Mouse (Mus musculus) embryonic facial prominence, embryonic 14.5 days (tissue): ENCODE data around the gene Pdcl2. TPM values are rescaled to one million over a fixed set of nuclear protein-coding genes. Genes with fewer than 3 reads are reported as not detected.

Source experiments
- ATAC-seq: fragments of 200-750 bp; cut with Nextera tagmentation; 2 replicates; pipeline ENCODE4 v1.8.0; 2017; ENCODE audit warnings: low read depth, moderate number of reproducible peaks, moderate TSS enrichment
- DNase-seq: peaks from one replicate; pipeline ENCODE4 v3.0.0-alpha.2; 2015; ENCODE audit warnings: low spot score
- H3K27ac ChIP-seq: fragments of 300-500 bp; sonication (generic); replicated peaks from 2 replicates; pipeline ENCODE4 v1.5.1; 2014; ENCODE audit warnings: low read depth, mild to moderate bottlenecking, low read length, moderate library complexity
- H3K27me3 ChIP-seq: fragments of 300-500 bp; sonication (generic); replicated peaks from 2 replicates; pipeline ENCODE4 v1.6.1; 2014; ENCODE audit warnings: low read length; ENCODE audit not compliant: control insufficient read depth, insufficient read depth
- H3K36me3 ChIP-seq: fragments of 300-500 bp; sonication (generic); 2 replicates; pipeline ENCODE4 v1.6.1; 2014; ENCODE audit warnings: low read length, mixed read lengths; ENCODE audit not compliant: control insufficient read depth, insufficient read depth
- H3K4me1 ChIP-seq: fragments of 300-500 bp; sonication (generic); 2 replicates; pipeline ENCODE4 v1.6.1; 2014; ENCODE audit warnings: antibody characterized with exemption, low read length; ENCODE audit not compliant: control insufficient read depth, insufficient read depth
- H3K4me2 ChIP-seq: fragments of 300-500 bp; sonication (generic); 2 replicates; pipeline ENCODE4 v1.6.1; 2014; ENCODE audit warnings: low read depth, mild to moderate bottlenecking, low read length, moderate library complexity, mixed read lengths
- H3K4me3 ChIP-seq: fragments of 300-500 bp; sonication (generic); 2 replicates; pipeline ENCODE4 v1.5.1; 2014; ENCODE audit warnings: low read depth, mild to moderate bottlenecking, low read length
- H3K9ac ChIP-seq: fragments of 300-500 bp; sonication (generic); 2 replicates; pipeline ENCODE4 v1.6.1; 2014; ENCODE audit warnings: low read depth, mild to moderate bottlenecking, low read length, moderate library complexity, mixed read lengths
- H3K9me3 ChIP-seq: fragments of 300-500 bp; sonication (generic); 2 replicates; pipeline ENCODE4 v1.6.1; 2016; ENCODE audit warnings: low read length; ENCODE audit not compliant: control insufficient read depth
- WGBS: fragments of 180-500 bp; shearing (Covaris S2); extraction: QIAGEN DNeasy Blood & Tissue Kit; methylation state at CpG from one replicate; pipeline ENCODE4 v1.1.7; 2014; 5-methylcytosine and 5-hydroxymethylcytosine counted together
- polyA plus RNA-seq: library from polyadenylated mRNA; unstranded; fragments of >200 nt; fragmentation: Nextera tagmentation; extraction: Ambion mirVana; gene quantifications from 2 replicates; pipeline ENCODE4 v1.2.1, GENCODE M21; 2014

Pdcl2 gene
- polyA plus RNA-seq, 1 experiment from 2014 or later: not detected

DNA sequence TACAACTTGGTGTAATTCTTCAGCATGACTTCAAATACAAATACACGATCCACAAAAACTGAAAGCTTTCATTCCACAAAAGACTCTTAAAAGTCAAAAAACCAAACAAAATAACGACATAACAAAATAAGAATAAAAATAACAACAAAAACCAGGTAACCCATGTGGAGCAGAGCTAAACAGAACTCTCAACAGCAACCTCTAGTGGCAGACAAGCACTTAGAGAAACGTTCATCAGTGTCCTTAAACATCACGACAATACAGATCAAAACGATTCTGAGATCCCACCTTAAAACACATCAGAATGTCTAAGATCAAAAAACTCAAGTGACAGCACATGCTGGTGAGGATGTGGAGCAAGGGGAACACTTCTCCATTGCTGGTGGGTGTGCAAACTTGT lies 43.9 kb downstream of the Pdcl2 start:
- no peaks in the 10 kb centered on the region for H3K4me1 ChIP-seq
- no peak overlapping the region for H3K27ac ChIP-seq
- no peak overlapping the region for H3K9ac ChIP-seq
- no peaks in the 10 kb centered on the region for H3K9me3 ChIP-seq
- DNase-seq: no peak
- 0 out of 2 replicates have a peak, but pooled peaks cover 4% of the 10 kb centered on the region for H3K36me3 ChIP-seq
- no peaks in the 10 kb centered on the region for H3K27me3 ChIP-seq
- H3K4me3 ChIP-seq: no peak overlapping the region
- 75% methylated on average over 5 of the region's 5 CpGs for WGBS
- no peak for ATAC-seq
- no peak overlapping the region for H3K4me2 ChIP-seq

DNA sequence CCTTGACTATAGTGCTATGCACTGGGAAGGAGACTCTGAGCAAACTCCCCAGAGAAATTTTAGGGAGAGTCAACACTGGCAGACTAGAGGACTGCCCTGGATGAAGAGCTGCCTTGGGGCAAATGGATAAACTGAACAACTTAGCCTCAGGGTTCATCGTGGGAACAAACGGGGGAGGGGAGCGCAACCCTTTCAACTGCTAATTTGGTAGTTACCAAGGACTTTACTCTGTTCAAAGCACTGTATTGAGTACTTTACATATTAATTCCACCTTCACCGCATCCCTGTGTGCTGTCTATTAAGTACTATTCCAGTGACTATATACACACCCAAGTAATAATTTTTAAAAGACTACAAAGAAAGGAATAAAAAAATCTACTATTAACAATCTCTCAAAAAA lies 45.3 kb downstream of the Pdcl2 start:
- no peak for ATAC-seq

DNA sequence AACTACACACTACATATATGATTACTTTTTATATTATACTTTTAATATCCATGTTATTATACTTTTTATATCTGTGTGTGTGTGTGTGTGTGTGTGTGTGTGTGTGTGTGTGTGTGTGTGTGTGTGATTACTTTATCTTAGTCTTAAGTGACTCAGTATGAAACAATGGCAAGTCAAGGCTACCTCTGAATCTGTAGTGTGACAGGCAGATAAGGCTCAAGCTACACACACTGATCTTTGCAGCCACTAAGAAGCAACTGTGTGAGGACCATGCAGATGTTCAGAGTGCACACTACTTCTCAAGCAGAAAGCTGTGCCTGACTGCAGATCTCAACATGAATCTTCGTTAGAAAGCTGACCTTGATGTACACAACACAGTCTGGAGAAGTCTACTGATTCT lies 47.1 kb downstream of the Pdcl2 start:
- no peaks in the 10 kb centered on the region for H3K4me1 ChIP-seq
- no peak overlapping the region for H3K4me3 ChIP-seq
- no peaks in the 10 kb centered on the region for H3K9me3 ChIP-seq
- WGBS: 95% methylated on average over 1 of the region's 1 CpGs
- no peak for ATAC-seq
- no peaks in the 10 kb centered on the region for H3K36me3 ChIP-seq
- no peaks in the 10 kb centered on the region for H3K27me3 ChIP-seq
- DNase-seq: no peak
- H3K27ac ChIP-seq: no peak overlapping the region
- no peak overlapping the region for H3K4me2 ChIP-seq
- H3K9ac ChIP-seq: no peak overlapping the region

More for the DNA sequence above, 45.3 kb downstream of the Pdcl2 start:
- H3K27me3 ChIP-seq: no peaks in the 10 kb centered on the region
- H3K4me2 ChIP-seq: no peak overlapping the region
- no peaks in the 10 kb centered on the region for H3K4me1 ChIP-seq
- 73% methylated on average over 4 of the region's 4 CpGs for WGBS
- no peak overlapping the region for H3K9ac ChIP-seq
- H3K27ac ChIP-seq: no peak overlapping the region
- 0 out of 2 replicates have a peak, but pooled peaks cover 4% of the 10 kb centered on the region for H3K36me3 ChIP-seq
- no peaks in the 10 kb centered on the region for H3K9me3 ChIP-seq
- H3K4me3 ChIP-seq: no peak overlapping the region
- no peak for DNase-seq

DNA sequence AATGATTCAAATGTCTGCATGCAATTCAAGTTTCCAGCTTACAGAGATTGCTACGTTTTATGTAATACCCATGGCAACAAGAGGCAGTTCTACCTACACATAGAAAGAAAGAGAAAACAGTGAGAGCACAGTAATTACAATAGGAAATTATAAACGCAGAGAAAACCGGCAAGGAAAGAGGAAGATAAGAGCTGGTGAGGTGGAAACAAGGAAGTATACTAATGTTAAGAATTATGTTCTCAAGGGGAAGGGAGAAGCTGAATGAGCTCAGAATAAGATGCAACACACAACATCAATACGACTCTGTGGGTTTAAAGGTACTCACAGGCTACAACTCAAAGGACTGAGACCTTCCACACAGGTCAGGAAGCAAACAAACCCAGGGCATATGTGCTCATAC lies 56.0 kb downstream of the Pdcl2 start:
- no peak overlapping the region for H3K4me2 ChIP-seq
- H3K9me3 ChIP-seq: no peaks in the 10 kb centered on the region
- H3K36me3 ChIP-seq: no peaks in the 10 kb centered on the region
- DNase-seq (no peak), ATAC-seq (no peak)
- no peak overlapping the region for H3K9ac ChIP-seq
- no peak overlapping the region for H3K4me3 ChIP-seq
- H3K27ac ChIP-seq: no peak overlapping the region
- H3K4me1 ChIP-seq: no peaks in the 10 kb centered on the region
- 87% methylated on average over 4 of the region's 4 CpGs for WGBS
- no peaks in the 10 kb centered on the region for H3K27me3 ChIP-seq

Other genes starting within 250 kb of the Pdcl2 start
- gene Srd5a3, start 190.9 kb downstream of the Pdcl2 start, polyA plus RNA-seq: 27.6 and 31.0 TPM in 2 replicates
- gene Tmem165, start 147.3 kb downstream of the Pdcl2 start, polyA plus RNA-seq: 126 and 130 TPM in 2 replicates
- gene Clock, start 26.4 kb downstream of the Pdcl2 start, polyA plus RNA-seq: 12.6 and 13.2 TPM in 2 replicates
- not detected in 2 replicates for gene Nmu, start 32.6 kb upstream of the Pdcl2 start, polyA plus RNA-seq
- gene Gm7271, start 152.9 kb upstream of the Pdcl2 start, polyA plus RNA-seq: 1.6 and 2.5 TPM in 2 replicates
- gene Exoc1, start 198.2 kb upstream of the Pdcl2 start, polyA plus RNA-seq: 27.5 and 33.1 TPM in 2 replicates